Mouse (Mus musculus): ENCODE measurements around the gene Sept7. TPM values are rescaled to one million over a fixed set of nuclear protein-coding genes. Genes with fewer than 3 reads are reported as not detected.

Gene Sept7
- polyA plus RNA-seq, 1 experiment from 2014 or later = 208 TPM

- peak overlapping the region; percentile 100 for H3K9ac ChIP-seq (ENCODE audit: low read depth, low read length)
- H3K4me2 ChIP-seq (ENCODE audit: low read depth, low read length) = peak overlapping the region; percentile 73
- H3K27ac ChIP-seq (ENCODE audit: low read length) = peak overlapping the region; percentile 97
- H3K4me3 ChIP-seq (ENCODE audit: low read length) = peak overlapping the region; percentile 100
- H3K36me3 ChIP-seq (ENCODE audit: control insufficient read depth, insufficient read depth, low read length) = no peaks in the 10 kb centered on the region
- WGBS = under 1% methylated on average over 41 of the region's 41 CpGs
- peaks cover 12% of the 10 kb centered on the region for H3K4me1 ChIP-seq (ENCODE audit: control insufficient read depth, insufficient read depth, low read length)
- H3K27me3 ChIP-seq (replicated peaks; ENCODE audit: control insufficient read depth, insufficient read depth, low read length) = no peaks in the 10 kb centered on the region
- H3K9me3 ChIP-seq (ENCODE audit: control insufficient read depth, low read length) = no peaks in the 10 kb centered on the region
- ATAC-seq = peak; percentile 91
These were observed 492 bp upstream of the Sept7 start for GRCm38 (mm10) chr9:25251611-25252282.

- Histone ChIP-seq H3K4me3 (ENCODE audit: low read length) (peak overlapping the region; percentile 100), H3K27me3 (replicated peaks; ENCODE audit: control insufficient read depth, insufficient read depth, low read length) (no peaks in the 10 kb centered on the region), H3K4me1 (ENCODE audit: control insufficient read depth, insufficient read depth, low read length) (peaks cover 12% of the 10 kb centered on the region), H3K9ac (ENCODE audit: low read depth, low read length) (peak overlapping the region; percentile 100), H3K9me3 (ENCODE audit: control insufficient read depth, low read length) (no peaks in the 10 kb centered on the region), H3K4me2 (ENCODE audit: low read depth, low read length) (peak overlapping the region; percentile 52), H3K36me3 (ENCODE audit: control insufficient read depth, insufficient read depth, low read length) (no peaks in the 10 kb centered on the region), H3K27ac (ENCODE audit: low read length) (peak overlapping the region; percentile 98)
- ATAC-seq = peak; percentile 60
- WGBS = under 1% methylated on average over 58 of the region's 78 CpGs
These were observed 679 bp downstream of the Sept7 start for GRCm38 (mm10) chr9:25252759-25253477.

- WGBS = 4% methylated on average over 3 of the region's 3 CpGs
- H3K27me3 ChIP-seq (replicated peaks; ENCODE audit: control insufficient read depth, insufficient read depth, low read length) = no peaks in the 10 kb centered on the region
These were observed 1.2 kb downstream of the Sept7 start for GRCm38 (mm10) chr9:25253478-25253824.

GRCm38 (mm10) chr9:25260411-25260810 lies 8.2 kb downstream of the Sept7 start:
- Histone ChIP-seq H3K36me3 (ENCODE audit: control insufficient read depth, insufficient read depth, low read length) (no peaks in the 10 kb centered on the region), H3K9ac (ENCODE audit: low read depth, low read length) (no peak overlapping the region), H3K4me2 (ENCODE audit: low read depth, low read length) (no peak overlapping the region), H3K9me3 (ENCODE audit: control insufficient read depth, low read length) (no peaks in the 10 kb centered on the region), H3K4me3 (ENCODE audit: low read length) (no peak overlapping the region), H3K4me1 (ENCODE audit: control insufficient read depth, insufficient read depth, low read length) (no peaks in the 10 kb centered on the region), H3K27me3 (replicated peaks; ENCODE audit: control insufficient read depth, insufficient read depth, low read length) (no peaks in the 10 kb centered on the region), H3K27ac (ENCODE audit: low read length) (no peak overlapping the region)
- 91% methylated on average over 3 of the region's 3 CpGs for WGBS
- no peak for ATAC-seq

More at GRCm38 (mm10) chr9:25253478-25253824, 1.2 kb downstream of the Sept7 start:
- Histone ChIP-seq H3K4me3 (ENCODE audit: low read length) (peak overlapping the region; percentile 100), H3K27ac (ENCODE audit: low read length) (peak overlapping the region; percentile 98), H3K4me1 (ENCODE audit: control insufficient read depth, insufficient read depth, low read length) (peaks cover 12% of the 10 kb centered on the region), H3K9me3 (ENCODE audit: control insufficient read depth, low read length) (no peaks in the 10 kb centered on the region), H3K36me3 (ENCODE audit: control insufficient read depth, insufficient read depth, low read length) (no peaks in the 10 kb centered on the region), H3K9ac (ENCODE audit: low read depth, low read length) (peak overlapping the region; percentile 100), H3K4me2 (ENCODE audit: low read depth, low read length) (peak overlapping the region; percentile 52)
- no peak for ATAC-seq

- H3K4me2 ChIP-seq (ENCODE audit: low read depth, low read length) = no peak overlapping the region
- no peaks in the 10 kb centered on the region for H3K4me1 ChIP-seq (ENCODE audit: control insufficient read depth, insufficient read depth, low read length)
- ATAC-seq = no peak
- no peaks in the 10 kb centered on the region for H3K9me3 ChIP-seq (ENCODE audit: control insufficient read depth, low read length)
- H3K9ac ChIP-seq (ENCODE audit: low read depth, low read length) = no peak overlapping the region
- H3K27me3 ChIP-seq (replicated peaks; ENCODE audit: control insufficient read depth, insufficient read depth, low read length) = no peaks in the 10 kb centered on the region
- no peak overlapping the region for H3K4me3 ChIP-seq (ENCODE audit: low read length)
- H3K27ac ChIP-seq (ENCODE audit: low read length) = no peak overlapping the region
- no peaks in the 10 kb centered on the region for H3K36me3 ChIP-seq (ENCODE audit: control insufficient read depth, insufficient read depth, low read length)
These were observed 8.7 kb downstream of the Sept7 start for GRCm38 (mm10) chr9:25260979-25261378.

GRCm38 (mm10) chr9:25262087-25262486 lies 9.8 kb downstream of the Sept7 start:
- Histone ChIP-seq H3K27me3 (replicated peaks; ENCODE audit: control insufficient read depth, insufficient read depth, low read length) (no peaks in the 10 kb centered on the region), H3K36me3 (ENCODE audit: control insufficient read depth, insufficient read depth, low read length) (peaks cover 3% of the 10 kb centered on the region; the same call in 1 of the 2 replicates), H3K9me3 (ENCODE audit: control insufficient read depth, low read length) (no peaks in the 10 kb centered on the region), H3K27ac (ENCODE audit: low read length) (no peak overlapping the region), H3K4me1 (ENCODE audit: control insufficient read depth, insufficient read depth, low read length) (no peaks in the 10 kb centered on the region), H3K4me2 (ENCODE audit: low read depth, low read length) (no peak overlapping the region), H3K9ac (ENCODE audit: low read depth, low read length) (no peak overlapping the region), H3K4me3 (ENCODE audit: low read length) (no peak overlapping the region)
- no peak for ATAC-seq
- WGBS = 72% methylated on average over 1 of the region's 1 CpGs

- Histone ChIP-seq H3K4me1 (ENCODE audit: control insufficient read depth, insufficient read depth, low read length) (no peaks in the 10 kb centered on the region), H3K27ac (ENCODE audit: low read length) (no peak overlapping the region), H3K9ac (ENCODE audit: low read depth, low read length) (no peak overlapping the region), H3K9me3 (ENCODE audit: control insufficient read depth, low read length) (no peaks in the 10 kb centered on the region), H3K4me3 (ENCODE audit: low read length) (no peak overlapping the region), H3K4me2 (ENCODE audit: low read depth, low read length) (no peak overlapping the region), H3K36me3 (ENCODE audit: control insufficient read depth, insufficient read depth, low read length) (peaks cover 3% of the 10 kb centered on the region; the same call in 1 of the 2 replicates), H3K27me3 (replicated peaks; ENCODE audit: control insufficient read depth, insufficient read depth, low read length) (no peaks in the 10 kb centered on the region)
- ATAC-seq = no peak
- WGBS = 93% methylated on average over 4 of the region's 4 CpGs
These were observed 13.6 kb downstream of the Sept7 start for GRCm38 (mm10) chr9:25265795-25266194.

GRCm38 (mm10) chr9:25267133-25267532 lies 14.9 kb downstream of the Sept7 start:
- no peak overlapping the region for H3K4me2 ChIP-seq (ENCODE audit: low read depth, low read length)
- no peak overlapping the region for H3K9ac ChIP-seq (ENCODE audit: low read depth, low read length)
- no peak for ATAC-seq
- WGBS = 95% methylated on average over 3 of the region's 3 CpGs
- no peak overlapping the region for H3K4me3 ChIP-seq (ENCODE audit: low read length)
- peaks cover 3% of the 10 kb centered on the region; the same call in 1 of the 2 replicates for H3K36me3 ChIP-seq (ENCODE audit: control insufficient read depth, insufficient read depth, low read length)
- H3K9me3 ChIP-seq (ENCODE audit: control insufficient read depth, low read length) = no peaks in the 10 kb centered on the region
- no peak overlapping the region for H3K27ac ChIP-seq (ENCODE audit: low read length)
- no peaks in the 10 kb centered on the region for H3K27me3 ChIP-seq (replicated peaks; ENCODE audit: control insufficient read depth, insufficient read depth, low read length)
- no peaks in the 10 kb centered on the region for H3K4me1 ChIP-seq (ENCODE audit: control insufficient read depth, insufficient read depth, low read length)

- Histone ChIP-seq H3K9ac (ENCODE audit: low read depth, low read length) (no peak overlapping the region), H3K27me3 (replicated peaks; ENCODE audit: control insufficient read depth, insufficient read depth, low read length) (no peaks in the 10 kb centered on the region), H3K36me3 (ENCODE audit: control insufficient read depth, insufficient read depth, low read length) (peaks cover 3% of the 10 kb centered on the region; the same call in 1 of the 2 replicates), H3K4me1 (ENCODE audit: control insufficient read depth, insufficient read depth, low read length) (no peaks in the 10 kb centered on the region), H3K4me3 (ENCODE audit: low read length) (no peak overlapping the region), H3K9me3 (ENCODE audit: control insufficient read depth, low read length) (no peaks in the 10 kb centered on the region), H3K4me2 (ENCODE audit: low read depth, low read length) (no peak overlapping the region), H3K27ac (ENCODE audit: low read length) (no peak overlapping the region)
- no peak for ATAC-seq
- 81% methylated on average over 2 of the region's 2 CpGs for WGBS
These were observed 15.3 kb downstream of the Sept7 start for GRCm38 (mm10) chr9:25267574-25267973.
